Mouse (Mus musculus): ENCODE measurements at regions not wholly inside any gene's neighbourhood (a gene's known extent, or its start where the extent isn't known, plus 50 kb on each side); places are given as distances from the start of the nearest gene placed in this dataset.

DNA sequence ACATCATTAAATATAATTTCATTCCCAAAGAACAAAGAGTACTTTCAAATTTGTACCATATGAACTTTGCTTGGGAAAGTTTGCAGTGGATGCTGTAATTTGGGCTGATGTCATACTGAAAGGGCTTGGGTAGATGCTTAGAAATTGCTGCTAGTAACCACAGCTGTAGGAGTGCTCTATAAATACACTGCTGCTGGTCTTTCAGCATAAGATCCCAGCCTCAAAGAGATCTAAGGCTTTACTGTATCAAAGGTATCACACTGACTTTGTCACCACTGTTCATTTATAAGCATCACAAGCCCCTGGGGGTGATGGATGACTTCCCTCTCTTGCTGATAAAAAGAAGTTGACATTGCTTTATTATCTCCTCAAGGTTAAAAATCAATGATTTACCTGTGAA is 497.2 kb downstream of the Pla2g4a start:
- ATAC-seq (ENCODE audit: insufficient number of reproducible peaks, insufficient read depth, low FRiP score, low TSS enrichment, low read depth) = no peak
- no peak overlapping the region for H3K9ac ChIP-seq
- H3K27me3 ChIP-seq = no peaks in the 10 kb centered on the region
- H3K4me3 ChIP-seq = no peak overlapping the region
- H3K36me3 ChIP-seq = no peaks in the 10 kb centered on the region
- H3K4me1 ChIP-seq = no peaks in the 10 kb centered on the region
- no peak overlapping the region for H3K4me2 ChIP-seq
- no peaks in the 10 kb centered on the region for H3K9me3 ChIP-seq
- no peak overlapping the region for H3K27ac ChIP-seq

DNA sequence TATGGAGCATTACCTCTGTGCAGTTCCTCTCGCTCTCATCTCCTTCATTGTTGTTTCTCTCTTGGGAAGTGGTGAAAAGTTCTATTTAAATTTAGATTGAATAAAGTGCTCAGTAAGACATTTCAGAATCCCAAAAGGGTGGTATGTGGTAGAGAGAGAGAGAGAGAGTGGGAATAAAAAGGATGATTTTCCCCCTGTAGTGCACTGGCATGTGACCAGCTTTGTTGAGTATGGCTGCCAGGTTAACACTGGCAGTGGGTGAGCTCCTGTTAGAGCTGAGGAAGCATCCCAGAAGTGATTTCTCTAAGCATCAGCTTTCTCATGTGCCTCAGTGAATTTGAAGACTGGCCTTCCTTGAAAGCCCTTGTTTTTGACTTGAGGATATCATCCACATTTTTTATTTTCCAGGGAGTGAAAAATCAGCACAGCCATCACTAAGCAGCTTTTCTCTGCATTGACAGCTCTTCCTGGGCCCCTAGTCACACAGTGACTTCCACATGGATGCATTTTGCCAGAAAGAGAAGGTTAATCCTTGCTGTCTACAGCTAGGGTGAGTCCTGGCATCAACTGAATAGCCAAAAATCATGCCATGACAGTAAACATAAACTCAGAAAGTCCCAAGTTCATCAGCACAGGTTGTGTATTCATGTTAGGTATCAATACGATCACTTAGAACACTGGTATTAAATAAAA is 511.1 kb downstream of the Pla2g4a start:
- Histone ChIP-seq H3K4me1 (no peaks in the 10 kb centered on the region), H3K4me2 (no peak overlapping the region), H3K27ac (no peak overlapping the region), H3K27me3 (no peaks in the 10 kb centered on the region), H3K4me3 (no peak overlapping the region), H3K36me3 (no peaks in the 10 kb centered on the region), H3K9me3 (no peaks in the 10 kb centered on the region), H3K9ac (no peak overlapping the region)
- ATAC-seq (ENCODE audit: insufficient number of reproducible peaks, insufficient read depth, low FRiP score, low TSS enrichment, low read depth) = no peak
- 81% methylated on average over 2 of the region's 2 CpGs for WGBS

DNA sequence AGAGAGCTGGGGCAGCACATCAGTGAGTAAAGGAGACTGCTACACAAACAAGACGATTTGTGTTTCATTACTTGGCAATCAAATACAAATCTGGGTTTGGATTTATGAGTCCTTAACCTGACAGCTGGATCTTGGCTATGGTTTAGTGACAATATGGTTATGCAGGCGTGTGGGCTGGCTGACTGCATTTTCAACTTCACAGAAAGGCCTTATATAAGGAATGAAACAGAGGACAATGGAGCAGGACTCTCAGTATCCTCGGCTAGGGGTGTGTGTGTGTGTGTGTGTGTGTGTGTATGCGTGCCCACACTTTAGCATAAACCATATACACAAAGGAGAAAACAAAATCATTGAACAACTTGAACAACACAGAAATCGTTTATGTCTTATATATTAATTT is 512.6 kb downstream of the Pla2g4a start:
- Histone ChIP-seq H3K27me3 (no peaks in the 10 kb centered on the region), H3K27ac (no peak overlapping the region), H3K4me3 (no peak overlapping the region), H3K9ac (no peak overlapping the region), H3K36me3 (no peaks in the 10 kb centered on the region), H3K9me3 (no peaks in the 10 kb centered on the region), H3K4me1 (no peaks in the 10 kb centered on the region), H3K4me2 (no peak overlapping the region)
- 73% methylated on average over 5 of the region's 5 CpGs for WGBS
- no peak for ATAC-seq (ENCODE audit: insufficient number of reproducible peaks, insufficient read depth, low FRiP score, low TSS enrichment, low read depth)

DNA sequence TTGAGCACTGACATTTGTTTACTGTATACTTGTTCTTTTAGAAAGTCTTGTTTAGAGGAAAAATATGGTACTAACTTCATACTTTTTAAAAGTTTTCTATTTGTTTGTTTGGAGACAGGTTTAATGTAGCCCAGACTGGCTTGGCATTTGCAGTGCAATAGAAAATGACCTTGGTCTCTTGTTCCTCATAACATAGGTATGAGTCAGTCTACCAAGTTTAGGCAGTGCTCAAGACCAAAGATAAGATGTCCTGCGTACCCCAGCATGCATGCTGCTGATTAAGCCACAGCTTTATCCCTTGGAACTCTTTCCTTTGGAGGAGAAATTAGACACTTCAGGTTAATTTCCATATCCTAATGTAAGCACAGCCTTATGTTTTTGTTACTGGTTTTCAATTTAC is 550.1 kb downstream of the Pla2g4a start:
- Histone ChIP-seq H3K9ac (no peak overlapping the region), H3K27me3 (no peaks in the 10 kb centered on the region), H3K4me2 (no peak overlapping the region), H3K4me3 (no peak overlapping the region), H3K27ac (no peak overlapping the region), H3K4me1 (no peaks in the 10 kb centered on the region), H3K9me3 (no peaks in the 10 kb centered on the region), H3K36me3 (no peaks in the 10 kb centered on the region)
- no peak for ATAC-seq (ENCODE audit: insufficient number of reproducible peaks, insufficient read depth, low FRiP score, low TSS enrichment, low read depth)
- 56% methylated on average over 1 of the region's 1 CpGs for WGBS

DNA sequence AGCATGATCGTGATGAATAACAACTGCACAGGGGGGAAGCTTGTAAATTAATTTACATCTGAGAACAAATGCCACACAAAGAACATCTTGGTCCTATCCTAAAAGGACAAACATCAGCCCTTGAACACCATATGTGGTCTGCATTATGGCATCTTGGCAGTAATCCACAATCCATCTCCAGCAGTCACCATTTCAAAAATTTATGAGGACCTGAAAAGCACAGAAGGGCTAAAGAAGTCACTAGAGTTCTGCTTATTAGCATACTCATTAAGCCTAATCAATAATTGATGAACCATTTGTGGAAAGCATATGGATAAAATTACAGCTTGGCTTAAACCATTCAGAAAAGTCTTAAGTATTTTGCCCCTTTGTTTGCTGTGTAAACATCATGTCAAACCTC is 555.7 kb downstream of the Pla2g4a start:
- no peak overlapping the region for H3K4me2 ChIP-seq
- no peak overlapping the region for H3K9ac ChIP-seq
- no peak for ATAC-seq (ENCODE audit: insufficient number of reproducible peaks, insufficient read depth, low FRiP score, low TSS enrichment, low read depth)
- H3K36me3 ChIP-seq = no peaks in the 10 kb centered on the region
- no peaks in the 10 kb centered on the region for H3K9me3 ChIP-seq
- H3K27me3 ChIP-seq = no peaks in the 10 kb centered on the region
- no peak overlapping the region for H3K4me3 ChIP-seq
- WGBS = 49% methylated on average over 1 of the region's 1 CpGs
- H3K4me1 ChIP-seq = no peaks in the 10 kb centered on the region
- H3K27ac ChIP-seq = no peak overlapping the region

DNA sequence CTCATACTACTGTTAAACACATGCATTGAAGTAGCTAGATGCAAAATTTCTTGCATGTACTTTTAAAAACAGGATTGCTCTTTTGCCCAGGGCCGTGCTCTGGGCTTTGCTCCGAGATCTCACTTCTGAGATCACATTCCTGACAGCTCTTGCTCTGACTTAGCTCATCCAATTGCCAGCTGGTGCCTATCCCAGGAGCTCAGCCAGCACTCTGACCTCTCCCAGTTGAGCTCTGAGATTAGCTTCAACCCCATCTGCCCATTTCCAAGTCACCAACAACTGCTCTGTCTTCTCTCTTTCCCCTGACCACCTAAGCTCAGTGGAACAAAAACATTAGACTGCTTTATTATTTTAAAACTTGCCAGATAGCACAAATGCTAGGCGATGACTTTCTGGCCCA is 572.4 kb downstream of the Pla2g4a start:
- no peaks in the 10 kb centered on the region for H3K27me3 ChIP-seq
- no peaks in the 10 kb centered on the region for H3K4me1 ChIP-seq
- H3K4me2 ChIP-seq = no peak overlapping the region
- H3K36me3 ChIP-seq = no peaks in the 10 kb centered on the region
- WGBS = 71% methylated on average over 3 of the region's 3 CpGs
- ATAC-seq (ENCODE audit: insufficient number of reproducible peaks, insufficient read depth, low FRiP score, low TSS enrichment, low read depth) = no peak
- no peaks in the 10 kb centered on the region for H3K9me3 ChIP-seq
- H3K27ac ChIP-seq = no peak overlapping the region
- H3K9ac ChIP-seq = no peak overlapping the region
- H3K4me3 ChIP-seq = no peak overlapping the region

DNA sequence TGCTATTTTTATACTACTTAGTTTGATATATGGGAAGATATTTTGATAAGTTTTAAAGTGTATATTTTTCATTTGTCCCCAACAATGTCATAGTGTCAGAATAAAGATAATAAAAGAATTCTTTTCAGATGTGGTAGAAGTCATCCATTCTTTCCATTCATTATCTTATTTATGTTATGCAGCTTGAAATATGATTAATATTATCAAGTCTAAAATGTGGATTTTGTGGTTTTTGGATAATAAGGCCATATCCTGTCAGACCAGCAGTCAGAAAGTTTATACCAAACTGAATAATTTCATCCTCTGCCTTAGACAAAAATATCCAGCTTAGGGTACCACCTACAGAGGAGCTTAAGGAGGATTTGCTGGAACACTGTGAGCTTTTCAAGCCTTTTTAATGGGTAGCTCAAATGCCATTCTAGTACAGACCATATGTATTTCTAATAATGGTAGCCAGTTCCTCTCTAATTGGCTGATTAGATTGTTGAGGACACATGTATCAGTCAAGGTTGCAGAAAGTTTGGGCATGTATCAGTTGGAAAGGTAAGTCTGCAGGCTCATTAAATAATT is 609.7 kb downstream of the Pla2g4a start:
- Histone ChIP-seq H3K4me2 (no peak overlapping the region), H3K27ac (no peak overlapping the region), H3K36me3 (no peaks in the 10 kb centered on the region), H3K9me3 (no peaks in the 10 kb centered on the region), H3K9ac (no peak overlapping the region), H3K4me3 (no peak overlapping the region), H3K4me1 (no peaks in the 10 kb centered on the region), H3K27me3 (no peaks in the 10 kb centered on the region)
- ATAC-seq (ENCODE audit: insufficient number of reproducible peaks, insufficient read depth, low FRiP score, low TSS enrichment, low read depth) = no peak

DNA sequence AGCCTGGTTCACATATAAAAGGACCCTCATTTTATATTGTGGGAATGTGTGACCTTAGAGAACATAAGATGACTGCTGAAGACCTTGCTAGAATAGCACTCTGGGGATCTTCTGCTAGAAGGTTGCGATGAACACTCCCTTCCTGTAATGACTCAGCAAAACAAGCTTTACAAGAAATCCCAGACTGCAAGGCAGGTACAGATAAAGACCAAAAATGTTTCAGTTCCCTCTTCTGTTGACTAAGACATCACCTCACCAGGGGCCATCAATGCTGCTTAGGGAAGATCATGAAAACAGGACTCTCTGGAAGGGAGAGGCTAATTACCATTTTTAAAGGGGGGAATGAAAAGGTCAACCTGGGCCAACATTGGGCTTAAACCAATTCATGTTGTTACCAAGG is 613.7 kb downstream of the Pla2g4a start:
- no peak overlapping the region for H3K4me2 ChIP-seq
- WGBS = 97% methylated on average over 1 of the region's 1 CpGs
- no peak overlapping the region for H3K27ac ChIP-seq
- H3K36me3 ChIP-seq = no peaks in the 10 kb centered on the region
- ATAC-seq (ENCODE audit: insufficient number of reproducible peaks, insufficient read depth, low FRiP score, low TSS enrichment, low read depth) = no peak
- H3K4me1 ChIP-seq = no peaks in the 10 kb centered on the region
- H3K9me3 ChIP-seq = no peaks in the 10 kb centered on the region
- no peak overlapping the region for H3K9ac ChIP-seq
- no peaks in the 10 kb centered on the region for H3K27me3 ChIP-seq
- H3K4me3 ChIP-seq = no peak overlapping the region

DNA sequence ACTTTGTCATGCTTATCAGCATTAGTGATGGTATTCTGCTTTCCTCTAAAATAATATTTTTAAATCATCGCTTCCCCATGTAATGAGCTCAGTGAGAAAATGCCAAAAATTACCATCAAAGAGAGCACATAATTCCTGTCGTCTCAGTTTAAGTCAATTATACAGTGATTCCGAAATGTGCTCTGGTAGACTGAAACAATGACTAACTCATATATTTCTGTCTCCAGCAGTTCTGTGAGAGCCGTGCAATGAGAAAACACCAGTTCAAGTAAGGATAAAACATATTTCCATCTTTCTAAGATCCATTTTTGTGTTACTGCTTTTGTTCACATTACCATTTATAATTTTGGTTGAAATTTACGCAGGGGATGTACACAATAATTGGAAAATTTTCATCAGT is 622.9 kb downstream of the Pla2g4a start:
- Histone ChIP-seq H3K4me3 (no peak overlapping the region), H3K36me3 (no peaks in the 10 kb centered on the region), H3K9me3 (no peaks in the 10 kb centered on the region), H3K4me2 (no peak overlapping the region), H3K27ac (no peak overlapping the region), H3K27me3 (no peaks in the 10 kb centered on the region), H3K9ac (no peak overlapping the region), H3K4me1 (no peaks in the 10 kb centered on the region)
- no peak for ATAC-seq (ENCODE audit: insufficient number of reproducible peaks, insufficient read depth, low FRiP score, low TSS enrichment, low read depth)
- WGBS = 55% methylated on average over 5 of the region's 5 CpGs

DNA sequence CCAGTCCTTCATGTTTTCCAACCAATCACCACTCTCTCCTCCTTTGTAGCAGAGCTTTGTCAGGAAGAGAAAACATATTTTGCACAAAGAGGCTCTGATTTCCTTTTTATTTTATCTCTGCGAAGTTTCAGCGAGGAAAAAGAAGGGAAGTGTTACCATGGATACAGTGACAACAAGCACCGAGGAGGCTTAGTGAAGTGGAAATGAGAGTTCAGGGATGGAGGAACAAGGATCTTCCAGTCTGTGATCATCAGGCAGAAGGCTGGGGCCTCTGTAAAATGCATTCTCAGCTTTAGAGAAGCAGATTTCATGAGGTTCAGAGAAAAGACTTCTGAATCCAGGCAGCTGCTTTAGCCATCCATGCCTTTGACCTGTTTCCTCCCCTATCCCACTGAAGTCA is 628.9 kb downstream of the Pla2g4a start:
- 33% methylated on average over 3 of the region's 3 CpGs for WGBS
- ATAC-seq (ENCODE audit: insufficient number of reproducible peaks, insufficient read depth, low FRiP score, low TSS enrichment, low read depth) = no peak
- no peak overlapping the region for H3K4me2 ChIP-seq
- H3K4me1 ChIP-seq = no peaks in the 10 kb centered on the region
- no peaks in the 10 kb centered on the region for H3K36me3 ChIP-seq
- H3K27ac ChIP-seq = no peak overlapping the region
- H3K9me3 ChIP-seq = no peaks in the 10 kb centered on the region
- H3K27me3 ChIP-seq = no peaks in the 10 kb centered on the region
- no peak overlapping the region for H3K9ac ChIP-seq
- no peak overlapping the region for H3K4me3 ChIP-seq

DNA sequence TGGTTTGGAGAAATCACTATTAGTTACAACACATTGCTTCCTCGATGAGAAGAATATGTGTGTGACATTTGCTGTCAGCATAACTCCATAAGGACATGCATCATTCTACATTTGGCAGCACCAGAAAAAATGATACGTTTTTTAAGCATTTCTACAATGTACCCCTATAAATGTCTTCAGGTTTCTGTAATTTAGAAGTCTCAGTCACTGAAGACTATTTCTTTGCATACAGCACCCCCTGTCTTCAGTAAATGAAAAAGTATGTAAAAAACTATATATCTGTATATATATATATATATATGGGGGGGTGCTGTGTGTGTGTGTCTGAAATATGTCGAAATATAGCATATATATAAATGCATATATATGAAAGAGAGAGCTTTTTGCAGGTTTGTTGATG is 633.9 kb downstream of the Pla2g4a start:
- H3K9ac ChIP-seq = no peak overlapping the region
- WGBS = 56% methylated on average over 3 of the region's 3 CpGs
- no peaks in the 10 kb centered on the region for H3K27me3 ChIP-seq
- no peaks in the 10 kb centered on the region for H3K9me3 ChIP-seq
- ATAC-seq (ENCODE audit: insufficient number of reproducible peaks, insufficient read depth, low FRiP score, low TSS enrichment, low read depth) = no peak
- no peaks in the 10 kb centered on the region for H3K36me3 ChIP-seq
- no peak overlapping the region for H3K27ac ChIP-seq
- no peak overlapping the region for H3K4me3 ChIP-seq
- H3K4me2 ChIP-seq = no peak overlapping the region
- no peaks in the 10 kb centered on the region for H3K4me1 ChIP-seq

DNA sequence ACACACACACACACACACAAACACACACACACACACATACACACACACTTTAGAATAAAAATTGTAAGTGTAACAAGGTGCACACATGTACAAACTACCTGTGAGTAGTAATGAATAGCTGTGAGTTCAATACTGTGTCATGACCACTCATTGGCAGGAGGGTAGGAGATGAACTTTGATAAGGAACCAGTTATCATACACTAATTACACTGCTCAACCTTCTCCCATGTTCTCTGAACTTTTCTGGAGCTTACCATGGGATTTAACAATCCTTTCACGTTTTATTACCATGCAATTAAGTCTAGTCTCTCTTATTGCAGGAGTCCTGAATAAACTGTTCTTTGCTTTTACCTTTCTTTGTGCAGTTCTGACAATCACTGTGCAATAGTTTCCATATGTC is 638.0 kb downstream of the Pla2g4a start:
- no peaks in the 10 kb centered on the region for H3K9me3 ChIP-seq
- no peak overlapping the region for H3K4me2 ChIP-seq
- H3K27me3 ChIP-seq = no peaks in the 10 kb centered on the region
- no peaks in the 10 kb centered on the region for H3K36me3 ChIP-seq
- no peak overlapping the region for H3K9ac ChIP-seq
- 55% methylated on average over 1 of the region's 1 CpGs for WGBS
- no peaks in the 10 kb centered on the region for H3K4me1 ChIP-seq
- H3K27ac ChIP-seq = no peak overlapping the region
- H3K4me3 ChIP-seq = no peak overlapping the region
- ATAC-seq (ENCODE audit: insufficient number of reproducible peaks, insufficient read depth, low FRiP score, low TSS enrichment, low read depth) = no peak

All from embryonic facial prominence, embryonic 13.5 days (tissue).